Mouse (Mus musculus) 416B (cell line): ENCODE results near the gene Gm21704.
"Not testable (repeated sequence)": the region's sequence is repeated elsewhere in the genome, so short reads cannot be mapped to it uniquely, and the experiment has no call there.

Source experiments
- DNase-seq: peaks from one replicate; pipeline ENCODE4 v3.0.0; 2011; ENCODE audit warnings: low read depth

Gene Gm21704

GRCm38 (mm10) chrY:3410067-3410466 lies at the start of gene Gm21704, which contains the start of gene Gm21708:
TSS of gene Gm21704 (minus strand) at chrY:3410167.
TSS of gene Gm21708 (minus strand) at chrY:3410167.
- not testable (repeated sequence) for DNase-seq

- not testable (repeated sequence) for DNase-seq
Measured at GRCm38 (mm10) chrY:3345229-3345628, 64.7 kb downstream of the Gm21704 start, which contains the start of gene Gm21693. TSS of gene Gm21693 (minus strand) at chrY:3345329.

- not testable (repeated sequence) for DNase-seq
Measured at GRCm38 (mm10) chrY:3340661-3341060, 69.3 kb downstream of the Gm21704 start.
